Mouse (Mus musculus) adrenal gland, postnatal 0 days (tissue): ENCODE measurements around the gene Gm19402. TPM values are rescaled to one million over a fixed set of nuclear protein-coding genes. Genes with fewer than 3 reads are reported as not detected.

Experiments
- microRNA-seq: library from miRNA; unstranded; fragments of <30 nt; microRNA quantifications from one replicate; pipeline ENCODE4, GENCODE M21; 2016; ENCODE audit warnings: borderline replicate concordance; ENCODE audit not compliant: insufficient number of aligned reads
- polyA plus RNA-seq: library from polyadenylated mRNA; unstranded; fragments of >200 nt; fragmentation: Nextera tagmentation; extraction: Ambion mirVana; gene quantifications from 2 replicates; pipeline ENCODE4 v1.2.1, GENCODE M21; 2015

Gene Gm19402
- not detected in 2 replicates for polyA plus RNA-seq

GRCm38 (mm10) chr10:77690356-77690807, at the start of gene Gm19402:
Gm19402 (minus strand) TSS chr10:77690757.

DNA sequence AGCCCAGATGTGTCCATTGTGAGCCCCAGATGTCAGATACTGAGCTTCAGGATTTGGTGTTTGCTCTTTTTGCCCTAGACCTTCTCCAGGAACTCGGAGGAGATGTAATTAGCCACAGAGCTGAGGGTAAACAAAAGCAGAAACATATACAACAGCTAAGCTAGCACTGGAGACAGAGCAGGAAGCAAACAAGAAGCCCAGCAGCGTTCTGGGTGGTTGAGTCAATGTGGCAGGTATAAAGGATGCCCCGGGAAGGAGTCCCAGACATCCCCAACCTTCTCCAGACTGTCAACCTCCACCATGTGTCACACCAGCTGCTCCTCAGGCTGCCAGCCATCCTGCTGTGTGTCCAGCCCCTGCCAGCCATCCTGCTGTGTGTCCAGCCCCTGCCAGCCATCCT, 35.6 kb upstream of the Gm19402 start, which contains the start of gene Gm10100:
TSS of gene Gm10100 (plus strand) at position 301 of the 400 bp plus-strand sequence.

DNA sequence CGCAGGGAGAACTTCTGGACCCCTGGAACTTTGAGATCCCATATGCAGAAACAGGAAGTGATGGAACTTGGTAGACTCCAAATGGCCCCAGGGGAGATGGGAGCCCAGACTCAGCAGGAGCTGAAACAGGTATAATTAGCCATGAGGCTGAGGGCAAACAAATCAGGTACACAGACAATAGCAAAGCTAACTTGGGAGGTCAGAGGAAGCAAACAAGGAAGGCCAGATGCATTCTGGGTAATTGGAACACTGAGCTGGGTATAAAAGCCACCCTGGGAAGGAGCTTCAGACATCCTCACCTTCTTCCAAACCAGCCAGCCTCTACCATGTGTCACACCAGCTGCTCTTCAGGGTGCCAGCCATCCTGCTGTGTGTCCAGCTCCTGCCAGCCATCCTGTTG, 29.7 kb upstream of the Gm19402 start, which contains the start of gene Krtap12-1:
TSS of gene Krtap12-1 (plus strand) at position 301 of the 400 bp plus-strand sequence.

DNA sequence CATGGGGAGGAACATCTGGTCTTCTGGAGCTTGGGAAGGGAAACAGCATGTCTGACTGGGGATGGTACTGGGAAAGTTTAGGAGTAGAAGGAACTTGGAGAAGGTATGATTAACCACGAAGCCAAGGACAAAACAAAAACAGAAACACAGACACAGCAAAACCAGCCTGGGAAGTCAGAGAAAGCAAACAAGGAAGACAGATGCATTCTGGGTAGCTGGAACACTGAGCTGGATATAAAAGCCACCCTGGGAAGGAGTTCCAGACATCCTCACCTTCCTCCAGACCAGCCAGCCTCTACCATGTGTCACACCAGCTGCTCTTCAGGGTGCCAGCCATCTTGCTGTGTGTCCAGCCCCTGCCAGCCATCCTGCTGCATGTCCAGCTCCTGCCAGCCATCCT, 24.9 kb upstream of the Gm19402 start, which contains the start of gene Gm10142:
TSS of gene Gm10142 (plus strand) at position 301 of the 400 bp plus-strand sequence.

DNA sequence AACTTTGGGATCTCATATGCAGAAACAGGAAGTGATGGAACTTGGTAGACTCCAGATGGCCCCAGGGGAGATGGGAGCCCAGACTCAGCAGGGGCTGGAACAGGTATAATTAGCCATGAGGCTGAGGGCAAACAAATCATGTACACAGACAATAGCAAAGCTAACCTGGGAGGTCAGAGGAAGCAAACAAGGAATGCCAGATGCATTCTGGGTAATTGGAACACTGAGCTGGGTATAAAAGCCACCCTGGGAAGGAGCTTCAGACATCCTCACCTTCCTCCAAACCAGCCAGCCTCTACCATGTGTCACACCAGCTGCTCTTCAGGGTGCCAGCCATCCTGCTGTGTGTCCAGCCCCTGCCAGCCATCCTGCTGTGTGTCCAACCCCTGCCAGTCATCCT, 20.6 kb upstream of the Gm19402 start, which contains the start of gene Gm10024:
TSS of gene Gm10024 (plus strand) at position 301 of the 400 bp plus-strand sequence.

GRCm38 (mm10) chr10:77706326-77706725, 15.8 kb upstream of the Gm19402 start, which contains the start of gene Gm10272:
Gm10272 (plus strand) TSS chr10:77706626.

DNA sequence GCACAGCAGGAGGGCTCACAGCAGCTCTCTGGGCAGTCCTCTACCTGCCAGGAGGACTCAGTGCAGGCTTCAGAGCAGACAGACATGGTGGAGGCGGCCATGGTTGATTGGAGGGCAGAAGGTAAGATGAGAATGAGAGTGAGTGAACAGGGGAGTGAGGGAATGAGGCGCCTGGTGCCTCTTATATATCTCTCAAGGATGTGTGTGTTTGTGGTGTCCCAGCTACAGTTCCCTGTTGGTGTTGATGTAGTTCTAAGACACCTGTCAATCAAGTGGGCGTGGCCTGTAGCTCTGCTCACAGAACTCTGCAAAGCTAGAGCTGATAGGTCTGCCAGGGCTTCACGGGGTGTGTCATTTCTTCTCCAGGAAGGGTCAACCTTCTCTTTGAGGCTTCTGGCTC, 6.6 kb upstream of the Gm19402 start, which contains the start of gene Gm9508:
TSS of gene Gm9508 (minus strand) at position 101 of the 400 bp plus-strand sequence.

GRCm38 (mm10) chr10:77685895-77686664, 4.5 kb downstream of the Gm19402 start, which contains the start of gene Tspear:
Tspear (plus strand) TSS chr10:77686569.

Small RNA genes within 50 kb of the gene (microRNA-seq; reads per million reads assigned to microRNA genes)
- 11.9 reads per million, percentile 16 among the genes with 10 or more reads in this experiment for gene Mir1930

Other genes with a start within 250 kb of the Gm19402 start
- 27.9 and 33.9 TPM in 2 replicates for gene Fam207a, start 175.0 kb downstream of the Gm19402 start, polyA plus RNA-seq
- 3.9 and 4.6 TPM in 2 replicates for gene Itgb2, start 160.5 kb downstream of the Gm19402 start, polyA plus RNA-seq
- 155 and 186 TPM in 2 replicates for gene Pttg1ip, start 109.0 kb downstream of the Gm19402 start, polyA plus RNA-seq
- gene Sumo3, start 84.7 kb downstream of the Gm19402 start, polyA plus RNA-seq, result 224 and 242 TPM in 2 replicates
- 14.8 and 15.0 TPM in 2 replicates for gene Gm49325, start 84.6 kb downstream of the Gm19402 start, polyA plus RNA-seq
- 46.7 and 55.5 TPM in 2 replicates for gene Ube2g2, start 68.5 kb downstream of the Gm19402 start, polyA plus RNA-seq
- 0.44 and 0.91 TPM in 2 replicates for gene Tspear, start 4.2 kb downstream of the Gm19402 start, polyA plus RNA-seq
- gene Gm9508, start 6.5 kb upstream of the Gm19402 start, polyA plus RNA-seq, result not detected in 2 replicates
- not detected in 2 replicates for gene Gm10272, start 15.9 kb upstream of the Gm19402 start, polyA plus RNA-seq
- not detected in 2 replicates for gene Gm10024, start 20.7 kb upstream of the Gm19402 start, polyA plus RNA-seq
- not detected in 2 replicates for gene Gm10142, start 25.1 kb upstream of the Gm19402 start, polyA plus RNA-seq
- not detected in 2 replicates for gene Krtap12-1, start 29.8 kb upstream of the Gm19402 start, polyA plus RNA-seq
- not detected in 2 replicates for gene Gm10100, start 35.7 kb upstream of the Gm19402 start, polyA plus RNA-seq
- gene Gm18596, start 51.9 kb upstream of the Gm19402 start, polyA plus RNA-seq, result not detected in 2 replicates
- not detected in 2 replicates for gene Gm9736, start 60.6 kb upstream of the Gm19402 start, polyA plus RNA-seq
- gene Gm3233, start 68.9 kb upstream of the Gm19402 start, polyA plus RNA-seq, result not detected in 2 replicates
- not detected in 2 replicates for gene Gm3238, start 80.6 kb upstream of the Gm19402 start, polyA plus RNA-seq
- not detected in 2 replicates for gene Gm7138, start 86.2 kb upstream of the Gm19402 start, polyA plus RNA-seq
- gene Gm3250, start 91.8 kb upstream of the Gm19402 start, polyA plus RNA-seq, result not detected in 2 replicates
- gene Gm7137, start 97.4 kb upstream of the Gm19402 start, polyA plus RNA-seq, result not detected in 2 replicates
- not detected in 2 replicates for gene Gm9639, start 104.3 kb upstream of the Gm19402 start, polyA plus RNA-seq
- gene Gm19668, start 108.4 kb upstream of the Gm19402 start, polyA plus RNA-seq, result not detected in 2 replicates
- not detected in 2 replicates for gene Gm9507, start 121.1 kb upstream of the Gm19402 start, polyA plus RNA-seq
- gene Gm2696, start 123.9 kb upstream of the Gm19402 start, polyA plus RNA-seq, result not detected in 2 replicates
- gene Krtap10-4, start 136.3 kb upstream of the Gm19402 start, polyA plus RNA-seq, result not detected in 2 replicates
- not detected in 2 replicates for gene Krtap10-10, start 145.2 kb upstream of the Gm19402 start, polyA plus RNA-seq
- not detected in 2 replicates for gene Gm36176, start 156.0 kb upstream of the Gm19402 start, polyA plus RNA-seq
- gene Gm10318, start 162.1 kb upstream of the Gm19402 start, polyA plus RNA-seq, result not detected in 2 replicates
- gene Gm3285, start 171.2 kb upstream of the Gm19402 start, polyA plus RNA-seq, result not detected in 2 replicates
- 4.3 and 8.2 TPM in 2 replicates for gene Lrrc3, start 211.8 kb upstream of the Gm19402 start, polyA plus RNA-seq